Mouse (Mus musculus): ENCODE results near the gene Col15a1.

Col15a1 gene

GRCm38 (mm10) chr4:47230498-47230897 lies 22.5 kb downstream of the Col15a1 start:
- no peak for DNase-seq (ENCODE audit: low spot score)

- no peak for DNase-seq (ENCODE audit: low spot score)
Measured at GRCm38 (mm10) chr4:47231322-47231721, 23.4 kb downstream of the Col15a1 start.

GRCm38 (mm10) chr4:47233192-47233835 lies 25.4 kb downstream of the Col15a1 start:
- DNase-seq (ENCODE audit: low spot score) = peak; percentile 40

- DNase-seq (ENCODE audit: low spot score) = peak; percentile 88
Measured at GRCm38 (mm10) chr4:47234667-47235267, 26.8 kb downstream of the Col15a1 start.

GRCm38 (mm10) chr4:47235312-47235711 lies 27.4 kb downstream of the Col15a1 start:
- no peak for DNase-seq (ENCODE audit: low spot score)

GRCm38 (mm10) chr4:47236104-47236503 lies 28.1 kb downstream of the Col15a1 start:
- DNase-seq (ENCODE audit: low spot score) = no peak

- peak; percentile 32 for DNase-seq (ENCODE audit: low spot score)
Measured at GRCm38 (mm10) chr4:47237220-47237619, 29.3 kb downstream of the Col15a1 start.

GRCm38 (mm10) chr4:47239114-47239513 lies 31.2 kb downstream of the Col15a1 start:
- no peak for DNase-seq (ENCODE audit: low spot score)

- DNase-seq (ENCODE audit: low spot score) = no peak
Measured at GRCm38 (mm10) chr4:47240901-47241300, 32.9 kb downstream of the Col15a1 start.

GRCm38 (mm10) chr4:47242127-47242526 lies 34.2 kb downstream of the Col15a1 start:
- DNase-seq (ENCODE audit: low spot score) = no peak

GRCm38 (mm10) chr4:47244651-47245050 lies 36.7 kb downstream of the Col15a1 start:
- DNase-seq (ENCODE audit: low spot score) = no peak

GRCm38 (mm10) chr4:47245621-47246020 lies 37.7 kb downstream of the Col15a1 start:
- no peak for DNase-seq (ENCODE audit: low spot score)

GRCm38 (mm10) chr4:47246811-47247210 lies 38.9 kb downstream of the Col15a1 start:
- no peak for DNase-seq (ENCODE audit: low spot score)

- no peak for DNase-seq (ENCODE audit: low spot score)
Measured at GRCm38 (mm10) chr4:47247574-47247973, 39.6 kb downstream of the Col15a1 start.

GRCm38 (mm10) chr4:47249193-47249592 lies 41.2 kb downstream of the Col15a1 start:
- DNase-seq (ENCODE audit: low spot score) = no peak

- peak; percentile 87 for DNase-seq (ENCODE audit: low spot score)
Measured at GRCm38 (mm10) chr4:47251069-47251468, 43.1 kb downstream of the Col15a1 start.

GRCm38 (mm10) chr4:47251693-47252435 lies 43.9 kb downstream of the Col15a1 start:
- DNase-seq (ENCODE audit: low spot score) = peak; percentile 37

- no peak for DNase-seq (ENCODE audit: low spot score)
Measured at GRCm38 (mm10) chr4:47252627-47253026, 44.7 kb downstream of the Col15a1 start.

GRCm38 (mm10) chr4:47255641-47256040 lies 47.7 kb downstream of the Col15a1 start:
- peak; percentile 84 for DNase-seq (ENCODE audit: low spot score)

GRCm38 (mm10) chr4:47258201-47258600 lies 50.2 kb downstream of the Col15a1 start:
- no peak for DNase-seq (ENCODE audit: low spot score)

- no peak for DNase-seq (ENCODE audit: low spot score)
Measured at GRCm38 (mm10) chr4:47261049-47261448, 53.1 kb downstream of the Col15a1 start.

GRCm38 (mm10) chr4:47261919-47262318 lies 54.0 kb downstream of the Col15a1 start:
- DNase-seq (ENCODE audit: low spot score) = no peak

GRCm38 (mm10) chr4:47265555-47265954 lies 57.6 kb downstream of the Col15a1 start:
- DNase-seq (ENCODE audit: low spot score) = no peak
